Mouse (Mus musculus) small intestine, adult 2 months (tissue): ENCODE data around the gene Gm20388.

Source experiments
- CTCF ChIP-seq: fragments of 200-500 bp; IDR thresholded peaks from 2 replicates; pipeline ENCODE4 v1.5.1; 2012; ENCODE audit warnings: low read depth, mild to moderate bottlenecking, control low read depth, inconsistent platforms, low read length, moderate library complexity, mixed read lengths; ENCODE audit not compliant: insufficient replicate concordance, insufficient read length; ENCODE audit errors: extremely low read depth
- POLR2A ChIP-seq: fragments of 200-500 bp; IDR thresholded peaks from 2 replicates; pipeline ENCODE4 v1.6.1; 2012; ENCODE audit warnings: low read depth, mild to moderate bottlenecking, control low read depth, inconsistent platforms, low read length, moderate library complexity

DNA sequence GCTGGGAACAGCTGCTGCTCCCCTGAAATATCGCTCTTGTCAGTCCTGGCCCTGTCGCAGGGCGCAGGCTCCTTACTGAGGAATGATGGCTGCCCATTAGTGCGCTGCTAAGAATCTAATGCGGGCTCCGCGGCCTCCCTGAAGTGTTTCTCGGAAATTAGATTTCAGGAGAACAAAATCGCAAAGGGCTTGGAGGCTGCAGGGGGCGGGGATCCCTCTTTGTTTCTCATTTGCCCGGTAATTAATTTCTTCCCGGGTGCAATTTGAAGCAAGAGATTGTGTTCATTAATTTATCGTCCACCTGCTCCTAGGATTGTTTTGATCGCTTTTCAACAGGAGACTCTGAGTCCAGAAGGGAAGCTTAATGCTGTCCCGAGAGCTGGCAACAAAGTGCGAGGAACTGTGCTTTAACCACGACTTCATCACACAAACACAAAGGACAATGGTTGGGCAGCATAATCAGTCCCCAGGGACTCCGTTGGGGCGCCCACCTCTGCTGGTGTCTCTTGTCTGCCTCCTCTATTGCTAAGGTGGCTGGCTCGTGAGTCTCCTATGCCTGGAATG, 4230.3 kb downstream of the Gm20388 start:
- no peak for TF ChIP-seq CTCF
- TF ChIP-seq POLR2A, result no peak
